Mouse (Mus musculus) myocyte (in vitro differentiated cells): ENCODE results near the gene Ralgapa2. TPM values are rescaled to one million over a fixed set of nuclear protein-coding genes. Genes with fewer than 3 reads are reported as not detected.
"Not testable (repeated sequence)": the region's sequence is repeated elsewhere in the genome, so short reads cannot be mapped to it uniquely, and the experiment has no call there.

Experiments
- H3K27me3 ChIP-seq: one replicate; pipeline ENCODE4 v1.6.1; 2011; ENCODE audit not compliant: control insufficient read depth, insufficient read depth, insufficient read length
- H3K36me3 ChIP-seq: one replicate; pipeline ENCODE4 v1.6.1; 2011; ENCODE audit not compliant: control insufficient read depth, insufficient read depth
- H3K4me2 ChIP-seq: one replicate; pipeline ENCODE4 v1.6.1; 2011; ENCODE audit warnings: low read depth, control low read depth
- H3K4me3 ChIP-seq: one replicate; pipeline ENCODE4 v1.5.1; 2011; ENCODE audit warnings: mild to moderate bottlenecking, control low read depth, moderate library complexity
- H3K79me2 ChIP-seq: one replicate; pipeline ENCODE4 v1.6.1; 2011; ENCODE audit not compliant: control insufficient read depth, insufficient read depth
- H3ac ChIP-seq: one replicate; pipeline ENCODE4 v1.6.1; 2011; ENCODE audit not compliant: control insufficient read depth, insufficient read length
- CEBPB ChIP-seq: IDR thresholded peaks from 2 replicates; pipeline ENCODE4 v1.6.1; 2011; ENCODE audit warnings: mild to moderate bottlenecking, moderate library complexity; ENCODE audit not compliant: poor library complexity, insufficient read depth, severe bottlenecking
- E2F4 ChIP-seq: IDR thresholded peaks from one replicate; pipeline ENCODE4 v1.6.1; 2011; ENCODE audit warnings: mild to moderate bottlenecking, control low read depth, moderate library complexity; ENCODE audit not compliant: insufficient read depth
- MAX ChIP-seq: IDR thresholded peaks from one replicate; pipeline ENCODE4 v1.6.1; 2011; ENCODE audit warnings: low read depth, mild to moderate bottlenecking, control low read depth
- MYOD1 ChIP-seq, 3 experiments: IDR thresholded peaks; one replicate each; pipeline ENCODE4 v1.6.1; 2011; ENCODE audit warnings: control low read depth in 2 of 3, low read depth in 2 of 3, mild to moderate bottlenecking in 2 of 3, moderate library complexity in 1 of 3; ENCODE audit not compliant: insufficient read length in 2 of 3, control insufficient read depth in 1 of 3
- MYOG ChIP-seq, 3 experiments: IDR thresholded peaks; one replicate each; pipeline ENCODE4 v1.6.1; 2011; ENCODE audit warnings: control low read depth in 2 of 3, low read depth in 2 of 3, mild to moderate bottlenecking in 2 of 3; ENCODE audit not compliant: insufficient read length in 2 of 3, control insufficient read depth in 1 of 3, insufficient read depth in 1 of 3
- POLR2A ChIP-seq: IDR thresholded peaks from one replicate; pipeline ENCODE4 v1.6.1; 2011; ENCODE audit warnings: low read depth, mild to moderate bottlenecking, control low read depth, moderate library complexity; ENCODE audit not compliant: insufficient read length
- POLR2AphosphoS2 ChIP-seq: IDR thresholded peaks from one replicate; pipeline ENCODE4 v1.6.1; 2011; ENCODE audit warnings: low read depth, control low read depth; ENCODE audit not compliant: insufficient read length
- REST ChIP-seq: IDR thresholded peaks from one replicate; pipeline ENCODE4 v1.6.1; 2011; ENCODE audit warnings: mild to moderate bottlenecking, control low read depth, moderate library complexity; ENCODE audit not compliant: insufficient read depth, insufficient read length
- SRF ChIP-seq: IDR thresholded peaks from one replicate; pipeline ENCODE4 v1.6.1; 2011; ENCODE audit warnings: low read depth; ENCODE audit not compliant: control insufficient read depth, insufficient read length
- TCF12 ChIP-seq: IDR thresholded peaks from one replicate; pipeline ENCODE4 v1.6.1; 2011; ENCODE audit warnings: mild to moderate bottlenecking, control low read depth; ENCODE audit not compliant: poor library complexity, insufficient read depth, severe bottlenecking
- TCF3 ChIP-seq: IDR thresholded peaks from one replicate; pipeline ENCODE4 v1.6.1; 2011; ENCODE audit warnings: low read depth, control low read depth; ENCODE audit not compliant: insufficient read length
- USF1 ChIP-seq: IDR thresholded peaks from one replicate; pipeline ENCODE4 v1.6.1; 2011; ENCODE audit warnings: low read depth, mild to moderate bottlenecking, control low read depth, moderate library complexity
- polyA plus RNA-seq: library from polyadenylated mRNA; unstranded; fragments of >200 nt; fragmentation: generic; extraction: Trizol; gene quantifications from one replicate; pipeline ENCODE4 v1.2.1, GENCODE M21; 2012; ENCODE audit warnings: missing spikeins

Ralgapa2 gene
- polyA plus RNA-seq, 1 experiment: 1.8 TPM

GRCm38 (mm10) chr2:146476001-146476400 is 36.1 kb downstream of the Ralgapa2 start:
- Histone ChIP-seq H3K79me2 (no peaks in the 10 kb centered on the region), H3K27me3 (no peaks in the 10 kb centered on the region), H3ac (no peak overlapping the region), H3K36me3 (no peaks in the 10 kb centered on the region), H3K4me3 (no peak overlapping the region), H3K4me2 (no peak overlapping the region)
- TF ChIP-seq SRF (no peak), POLR2AphosphoS2 (no peak), MAX (no peak), TCF3 (no peak), MYOD1 (IDR thresholded peaks at IDR 0.05; ENCODE audit: control insufficient read depth in 1 of 3, insufficient read length in 2 of 3, low read depth in 2 of 3) (no peak), E2F4 (no peak), MYOG (IDR thresholded peaks at IDR 0.05; ENCODE audit: control insufficient read depth in 1 of 3, insufficient read depth in 1 of 3, insufficient read length in 2 of 3, low read depth in 2 of 3) (no peak), POLR2A (no peak), USF1 (no peak), REST (no peak), TCF12 (no peak), CEBPB (no peak)

GRCm38 (mm10) chr2:146470947-146471346 is 41.2 kb downstream of the Ralgapa2 start:
- no peak for TF ChIP-seq REST
- no peak for TF ChIP-seq SRF
- no peak for TF ChIP-seq MYOD1 (IDR thresholded peaks at IDR 0.05; ENCODE audit: control insufficient read depth in 1 of 3, insufficient read length in 2 of 3, low read depth in 2 of 3)
- TF ChIP-seq TCF12: no peak
- H3K79me2 ChIP-seq: no peaks in the 10 kb centered on the region
- no peaks in the 10 kb centered on the region for H3K36me3 ChIP-seq
- H3K4me3 ChIP-seq: no peak overlapping the region
- no peaks in the 10 kb centered on the region for H3K27me3 ChIP-seq
- H3ac ChIP-seq: no peak overlapping the region
- H3K4me2 ChIP-seq: no peak overlapping the region

GRCm38 (mm10) chr2:146469707-146470420 is 42.3 kb downstream of the Ralgapa2 start:
- H3K79me2 ChIP-seq: no peaks in the 10 kb centered on the region
- no peaks in the 10 kb centered on the region for H3K27me3 ChIP-seq
- H3K4me3 ChIP-seq: no peak overlapping the region
- TF ChIP-seq MYOD1 (IDR thresholded peaks at IDR 0.05; ENCODE audit: control insufficient read depth in 1 of 3, insufficient read length in 2 of 3, low read depth in 2 of 3) (no peak), POLR2A (no peak), TCF12 (no peak)
- H3K4me2 ChIP-seq: no peak overlapping the region
- H3K36me3 ChIP-seq: no peaks in the 10 kb centered on the region
- no peak overlapping the region for H3ac ChIP-seq

DNA sequence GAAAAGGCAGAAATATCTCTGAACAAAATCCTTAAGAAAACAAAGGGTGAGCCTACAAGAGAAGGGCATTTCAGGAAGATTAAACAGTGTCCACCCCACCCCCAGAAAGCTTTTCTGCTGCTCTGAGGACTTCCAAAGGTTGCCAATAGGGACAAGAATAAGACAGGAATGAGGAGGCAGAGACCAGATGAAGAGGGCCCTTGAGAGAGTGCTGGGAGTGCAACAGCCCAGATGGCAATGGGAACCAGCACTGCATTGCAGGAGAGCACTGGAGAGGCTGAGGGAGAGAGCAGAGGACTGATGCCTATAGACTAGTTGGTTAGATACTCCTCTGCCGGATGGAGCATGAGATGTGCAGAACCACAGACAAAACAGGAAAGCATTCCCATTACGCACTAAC is 43.2 kb downstream of the Ralgapa2 start:
- Histone ChIP-seq H3ac (no peak overlapping the region), H3K4me3 (no peak overlapping the region), H3K36me3 (no peaks in the 10 kb centered on the region), H3K27me3 (no peaks in the 10 kb centered on the region), H3K4me2 (no peak overlapping the region), H3K79me2 (no peaks in the 10 kb centered on the region)
- TF ChIP-seq MYOD1 (IDR thresholded peaks at IDR 0.05; ENCODE audit: control insufficient read depth in 1 of 3, insufficient read length in 2 of 3, low read depth in 2 of 3) (no peak), MYOG (IDR thresholded peaks at IDR 0.05; ENCODE audit: control insufficient read depth in 1 of 3, insufficient read depth in 1 of 3, insufficient read length in 2 of 3, low read depth in 2 of 3) (no peak), REST (no peak), TCF12 (no peak), POLR2AphosphoS2 (no peak), CEBPB (no peak), POLR2A (no peak), USF1 (no peak), TCF3 (no peak), E2F4 (no peak), MAX (no peak), SRF (no peak)

- Histone ChIP-seq H3K79me2 (no peaks in the 10 kb centered on the region), H3K4me3 (no peak overlapping the region), H3K27me3 (no peaks in the 10 kb centered on the region), H3K4me2 (no peak overlapping the region), H3K36me3 (no peaks in the 10 kb centered on the region), H3ac (no peak overlapping the region)
- no peak for TF ChIP-seq MAX
- TF ChIP-seq TCF12: no peak
- no peak for TF ChIP-seq E2F4
- TF ChIP-seq USF1: no peak
- no peak for TF ChIP-seq SRF
- TF ChIP-seq MYOG (IDR thresholded peaks at IDR 0.05; ENCODE audit: control insufficient read depth in 1 of 3, insufficient read depth in 1 of 3, insufficient read length in 2 of 3, low read depth in 2 of 3): no peak
- no peak for TF ChIP-seq REST
- no peak for TF ChIP-seq TCF3
- TF ChIP-seq CEBPB: no peak
- TF ChIP-seq POLR2A: no peak
- no peak for TF ChIP-seq POLR2AphosphoS2
- TF ChIP-seq MYOD1 (IDR thresholded peaks at IDR 0.05; ENCODE audit: control insufficient read depth in 1 of 3, insufficient read length in 2 of 3, low read depth in 2 of 3): no peak
Observed at GRCm38 (mm10) chr2:146468016-146468415, 44.1 kb downstream of the Ralgapa2 start.

GRCm38 (mm10) chr2:146466811-146467210 is 45.3 kb downstream of the Ralgapa2 start:
- H3K36me3 ChIP-seq, H3K4me3 ChIP-seq, H3ac ChIP-seq, H3K27me3 ChIP-seq, H3K4me2 ChIP-seq, H3K79me2 ChIP-seq: not testable (repeated sequence)
